Mouse (Mus musculus) Muller cell, postnatal 12 days (primary cell): ENCODE results near the gene Olfr781.
"Not testable (repeated sequence)": the region's sequence is repeated elsewhere in the genome, so short reads cannot be mapped to it uniquely, and the experiment has no call there.

Experiments
- DNase-seq: peaks from one replicate; pipeline ENCODE4 v3.0.0-alpha.2; 2015; ENCODE audit errors: inconsistent ontology term

The Olfr781 gene

GRCm38 (mm10) chr10:129328554-129328953 lies at the start of gene Olfr781:
Gene Olfr781, plus strand, starts transcription at chr10:129328854.
- DNase-seq, result no peak

DNA sequence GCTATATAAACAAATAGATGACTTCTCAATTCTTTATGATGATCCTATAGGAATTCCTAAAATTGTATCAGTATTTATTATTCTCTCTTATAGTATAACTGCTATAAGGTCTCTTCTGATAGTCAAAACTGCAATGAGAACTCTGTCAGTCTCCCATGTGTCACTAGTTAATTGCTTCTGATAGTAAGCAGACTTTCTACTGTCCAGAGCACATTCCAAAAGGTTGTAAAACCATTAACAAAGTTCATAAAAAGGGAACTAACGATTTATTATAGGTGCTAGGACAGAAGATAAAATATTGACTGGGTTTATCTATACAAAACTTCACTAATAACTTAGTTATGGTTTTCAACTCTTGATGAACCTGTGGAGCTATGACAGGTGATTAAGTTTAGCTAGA lies 15.7 kb upstream of the Olfr781 start:
- not testable (repeated sequence) for DNase-seq

- DNase-seq, result not testable (repeated sequence)
Measured at GRCm38 (mm10) chr10:129313521-129313920, 15.1 kb upstream of the Olfr781 start.

GRCm38 (mm10) chr10:129317817-129318216 lies 10.8 kb upstream of the Olfr781 start, which contains the start of gene Olfr780:
Gene Olfr780, plus strand, starts transcription at chr10:129318117.
- DNase-seq, result no peak

- no peak for DNase-seq
Measured at GRCm38 (mm10) chr10:129348550-129348949, 19.9 kb downstream of the Olfr781 start, which contains the start of gene Olfr782. Gene Olfr782, plus strand, starts transcription at chr10:129348850.

DNA sequence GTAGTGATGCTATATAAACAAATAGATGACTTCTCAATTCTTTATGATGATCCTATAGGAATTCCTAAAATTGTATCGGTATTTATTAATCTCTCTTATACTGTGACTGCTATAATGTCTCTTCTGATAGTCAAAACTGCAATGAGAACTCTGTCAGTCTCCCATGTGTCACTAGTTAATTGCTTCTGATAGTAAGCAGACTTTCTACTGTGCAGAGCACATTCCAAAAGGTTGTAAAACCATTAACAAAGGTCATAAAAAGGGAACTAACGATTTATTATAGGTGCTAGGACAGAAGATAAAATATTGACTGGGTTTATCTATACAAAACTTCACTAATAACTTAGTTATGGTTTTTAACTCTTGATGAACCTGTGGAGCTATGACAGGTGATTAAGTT lies 23.8 kb downstream of the Olfr781 start:
- not testable (repeated sequence) for DNase-seq

DNA sequence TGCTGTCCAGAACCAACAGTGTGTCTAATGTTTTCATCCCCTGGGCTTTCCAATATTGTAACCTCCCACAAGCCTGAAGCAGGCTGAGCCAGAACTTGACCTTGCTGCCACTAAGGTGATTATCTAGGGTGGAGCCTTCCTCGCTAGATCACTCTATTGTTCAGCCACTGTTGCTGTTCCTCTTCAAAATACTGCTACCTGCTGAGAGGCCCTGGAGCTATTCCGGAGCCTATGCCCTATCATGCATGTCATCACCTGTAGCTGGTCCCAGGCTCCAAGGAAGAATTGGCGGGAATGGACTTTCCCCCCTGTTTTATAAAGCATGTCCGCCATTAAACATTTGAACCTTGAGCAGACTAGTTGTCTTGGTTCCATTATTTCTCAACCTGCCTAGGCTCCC lies 27.8 kb downstream of the Olfr781 start:
- DNase-seq, result not testable (repeated sequence)

DNA sequence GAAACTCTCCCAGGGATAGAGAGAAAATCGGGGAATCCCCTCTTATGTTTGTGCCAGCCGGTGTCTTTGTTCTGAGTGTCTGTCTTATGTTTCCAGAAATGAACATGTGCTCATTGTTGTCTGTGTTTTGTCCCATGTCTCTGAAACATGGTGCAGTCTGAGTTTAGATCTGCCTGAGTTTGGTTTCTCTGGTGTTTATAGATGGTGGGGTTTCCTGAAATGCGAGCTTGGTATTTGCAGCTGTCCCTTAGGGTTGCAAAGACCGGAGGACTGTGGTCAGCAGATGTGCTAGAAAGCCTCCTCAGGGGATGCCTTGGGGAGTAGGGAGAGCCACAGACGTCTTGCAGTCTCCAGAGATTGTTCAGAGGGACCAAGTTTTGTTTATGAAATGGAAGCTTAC lies 28.7 kb downstream of the Olfr781 start:
- no peak for DNase-seq

GRCm38 (mm10) chr10:129374051-129374450 lies 45.4 kb downstream of the Olfr781 start:
- DNase-seq, result not testable (repeated sequence)
